Mouse (Mus musculus) G1E (cell line): ENCODE measurements at regions not wholly inside any gene's neighbourhood (a gene's known extent, or its start where the extent isn't known, plus 50 kb on each side); places are given as distances from the start of the nearest gene placed in this dataset.

ENCODE experiments used
- CTCF ChIP-seq: IDR thresholded peaks from 2 replicates; pipeline ENCODE4 v1.5.1; 2012; ENCODE audit warnings: low read depth, low read length, inconsistent platforms, mixed read lengths
- POLR2AphosphoS5 ChIP-seq: IDR thresholded peaks from 2 replicates; pipeline ENCODE4 v1.6.1; 2012; ENCODE audit warnings: low read depth, low read length, inconsistent platforms; ENCODE audit not compliant: insufficient replicate concordance

GRCm38 (mm10) chr3:34573312-34573711, 76.9 kb upstream of the Sox2 start:
- TF ChIP-seq CTCF: no peak
- TF ChIP-seq POLR2AphosphoS5: no peak
